Mouse (Mus musculus) myocyte (in vitro differentiated cells): ENCODE data around the gene Prcp. TPM values are rescaled to one million over a fixed set of nuclear protein-coding genes. Genes with fewer than 3 reads are reported as not detected.

Source experiments
- H3K27me3 ChIP-seq: one replicate; pipeline ENCODE4 v1.6.1; 2011; ENCODE audit not compliant: control insufficient read depth, insufficient read depth, insufficient read length
- H3K36me3 ChIP-seq: one replicate; pipeline ENCODE4 v1.6.1; 2011; ENCODE audit not compliant: control insufficient read depth, insufficient read depth
- H3K4me2 ChIP-seq: one replicate; pipeline ENCODE4 v1.6.1; 2011; ENCODE audit warnings: low read depth, control low read depth
- H3K4me3 ChIP-seq: one replicate; pipeline ENCODE4 v1.5.1; 2011; ENCODE audit warnings: mild to moderate bottlenecking, control low read depth, moderate library complexity
- H3K79me2 ChIP-seq: one replicate; pipeline ENCODE4 v1.6.1; 2011; ENCODE audit not compliant: control insufficient read depth, insufficient read depth
- H3ac ChIP-seq: one replicate; pipeline ENCODE4 v1.6.1; 2011; ENCODE audit not compliant: control insufficient read depth, insufficient read length
- CEBPB ChIP-seq: IDR thresholded peaks from 2 replicates; pipeline ENCODE4 v1.6.1; 2011; ENCODE audit warnings: mild to moderate bottlenecking, moderate library complexity; ENCODE audit not compliant: poor library complexity, insufficient read depth, severe bottlenecking
- E2F4 ChIP-seq: IDR thresholded peaks from one replicate; pipeline ENCODE4 v1.6.1; 2011; ENCODE audit warnings: mild to moderate bottlenecking, control low read depth, moderate library complexity; ENCODE audit not compliant: insufficient read depth
- MAX ChIP-seq: IDR thresholded peaks from one replicate; pipeline ENCODE4 v1.6.1; 2011; ENCODE audit warnings: low read depth, mild to moderate bottlenecking, control low read depth
- MYOD1 ChIP-seq, 3 experiments: IDR thresholded peaks; one replicate each; pipeline ENCODE4 v1.6.1; 2011; ENCODE audit warnings: control low read depth in 2 of 3, low read depth in 2 of 3, mild to moderate bottlenecking in 2 of 3, moderate library complexity in 1 of 3; ENCODE audit not compliant: insufficient read length in 2 of 3, control insufficient read depth in 1 of 3
- MYOG ChIP-seq, 3 experiments: IDR thresholded peaks; one replicate each; pipeline ENCODE4 v1.6.1; 2011; ENCODE audit warnings: control low read depth in 2 of 3, low read depth in 2 of 3, mild to moderate bottlenecking in 2 of 3; ENCODE audit not compliant: insufficient read length in 2 of 3, control insufficient read depth in 1 of 3, insufficient read depth in 1 of 3
- POLR2A ChIP-seq: IDR thresholded peaks from one replicate; pipeline ENCODE4 v1.6.1; 2011; ENCODE audit warnings: low read depth, mild to moderate bottlenecking, control low read depth, moderate library complexity; ENCODE audit not compliant: insufficient read length
- POLR2AphosphoS2 ChIP-seq: IDR thresholded peaks from one replicate; pipeline ENCODE4 v1.6.1; 2011; ENCODE audit warnings: low read depth, control low read depth; ENCODE audit not compliant: insufficient read length
- REST ChIP-seq: IDR thresholded peaks from one replicate; pipeline ENCODE4 v1.6.1; 2011; ENCODE audit warnings: mild to moderate bottlenecking, control low read depth, moderate library complexity; ENCODE audit not compliant: insufficient read depth, insufficient read length
- SRF ChIP-seq: IDR thresholded peaks from one replicate; pipeline ENCODE4 v1.6.1; 2011; ENCODE audit warnings: low read depth; ENCODE audit not compliant: control insufficient read depth, insufficient read length
- TCF12 ChIP-seq: IDR thresholded peaks from one replicate; pipeline ENCODE4 v1.6.1; 2011; ENCODE audit warnings: mild to moderate bottlenecking, control low read depth; ENCODE audit not compliant: poor library complexity, insufficient read depth, severe bottlenecking
- TCF3 ChIP-seq: IDR thresholded peaks from one replicate; pipeline ENCODE4 v1.6.1; 2011; ENCODE audit warnings: low read depth, control low read depth; ENCODE audit not compliant: insufficient read length
- USF1 ChIP-seq: IDR thresholded peaks from one replicate; pipeline ENCODE4 v1.6.1; 2011; ENCODE audit warnings: low read depth, mild to moderate bottlenecking, control low read depth, moderate library complexity
- polyA plus RNA-seq: library from polyadenylated mRNA; unstranded; fragments of >200 nt; fragmentation: generic; extraction: Trizol; gene quantifications from one replicate; pipeline ENCODE4 v1.2.1, GENCODE M21; 2012; ENCODE audit warnings: missing spikeins

The Prcp gene
- polyA plus RNA-seq, result 10.8 TPM

DNA sequence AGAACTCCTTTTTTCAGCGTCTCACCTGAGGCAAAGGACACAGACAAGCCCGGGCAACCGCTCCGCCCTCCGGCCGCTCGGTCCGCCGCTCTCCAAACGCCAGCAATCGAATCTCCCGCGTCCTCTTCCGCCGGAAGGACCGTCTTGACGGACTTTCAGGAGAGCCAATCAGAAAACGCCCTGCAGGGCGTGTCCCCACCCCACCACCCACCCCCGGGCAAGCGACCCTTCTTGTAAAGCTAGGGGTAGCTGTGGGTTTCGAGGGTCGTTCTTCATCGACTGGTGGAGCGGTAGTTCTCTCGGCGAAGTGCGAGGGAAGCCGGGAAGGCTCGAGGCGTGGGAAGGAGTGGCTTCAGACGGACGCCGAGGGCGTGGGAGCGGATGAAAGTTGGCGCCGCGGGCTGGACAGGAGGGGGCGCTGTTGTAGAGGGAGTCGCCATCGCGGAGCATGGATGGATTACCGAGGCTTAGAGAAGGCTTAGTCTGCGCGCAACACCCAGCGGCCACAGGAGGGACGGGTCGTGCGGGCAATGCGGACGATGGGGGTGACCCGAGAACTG lies at the start of gene Prcp, which contains the start of gene Ddias:
Prcp (plus strand) TSS at position 355 of the 560 bp plus-strand sequence.
Ddias (minus strand) TSS at position 132 of the 560 bp plus-strand sequence.
- H3K4me3 ChIP-seq, result peak within 1 kb of the TSS; percentile 92
- peak within 1 kb of the TSS; percentile 86 for H3K4me2 ChIP-seq
- H3K36me3 ChIP-seq, result no peaks in the 10 kb centered on the region
- no peaks in the 10 kb centered on the region for H3K79me2 ChIP-seq
- TF ChIP-seq POLR2A, result peak; percentile 55
- peak; percentile 60 for TF ChIP-seq POLR2AphosphoS2
- peak; percentile 99 for TF ChIP-seq E2F4
- TF ChIP-seq USF1, result no peak
- H3K27me3 ChIP-seq, result no peaks in the 10 kb centered on the region
- H3ac ChIP-seq, result peak within 1 kb of the TSS; percentile 39

DNA sequence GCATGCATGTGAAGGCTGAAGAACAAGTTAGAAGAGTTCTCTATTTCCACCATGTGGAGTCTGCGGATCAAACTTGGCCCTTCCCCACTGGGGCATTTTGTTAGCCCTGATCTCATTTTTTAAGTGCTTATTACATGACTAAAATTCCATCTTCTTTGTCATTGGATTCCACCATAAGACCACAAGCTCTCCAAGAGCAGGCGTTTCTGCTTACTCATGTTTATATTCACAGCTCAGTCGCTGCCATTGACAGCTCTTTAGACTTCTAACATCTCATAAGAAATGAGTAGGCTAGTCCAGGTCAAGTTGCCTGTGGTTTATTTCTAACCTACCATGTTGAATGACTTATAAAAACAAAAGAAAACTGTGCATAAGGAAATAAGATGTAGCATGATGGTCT lies 48.0 kb upstream of the Prcp start:
- TF ChIP-seq REST (no peak), MYOD1 (IDR thresholded peaks at IDR 0.05; ENCODE audit: control insufficient read depth in 1 of 3, insufficient read length in 2 of 3, low read depth in 2 of 3) (no peak), CEBPB (no peak), SRF (no peak), MYOG (IDR thresholded peaks at IDR 0.05; ENCODE audit: control insufficient read depth in 1 of 3, insufficient read depth in 1 of 3, insufficient read length in 2 of 3, low read depth in 2 of 3) (no peak), POLR2A (no peak), USF1 (no peak), MAX (no peak), TCF12 (no peak), TCF3 (no peak)
- Histone ChIP-seq H3K4me2 (no peak overlapping the region), H3ac (no peak overlapping the region), H3K36me3 (no peaks in the 10 kb centered on the region), H3K79me2 (no peaks in the 10 kb centered on the region), H3K4me3 (no peak overlapping the region), H3K27me3 (no peaks in the 10 kb centered on the region)

DNA sequence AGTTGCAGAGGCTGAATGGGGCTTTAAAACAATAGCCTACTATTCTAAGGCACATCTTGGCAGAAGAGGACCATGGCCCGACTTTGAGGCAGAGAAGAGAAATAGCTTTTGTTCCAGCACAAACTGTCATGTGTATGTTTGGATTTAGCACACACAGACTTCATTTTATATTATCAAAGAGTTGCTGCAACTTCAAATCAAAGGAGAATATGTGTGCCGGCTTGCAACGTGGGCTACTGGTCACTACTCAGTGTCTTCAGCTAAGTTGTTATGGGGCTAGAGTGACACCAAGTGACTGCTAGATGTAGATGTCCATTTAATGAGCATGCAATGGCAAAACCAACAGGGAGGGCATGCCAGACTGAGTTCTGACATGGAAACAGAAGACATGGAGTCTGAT lies 46.3 kb upstream of the Prcp start:
- H3K4me3 ChIP-seq, result no peak overlapping the region
- H3K27me3 ChIP-seq, result no peaks in the 10 kb centered on the region
- H3K36me3 ChIP-seq, result no peaks in the 10 kb centered on the region
- H3K79me2 ChIP-seq, result no peaks in the 10 kb centered on the region
- no peak overlapping the region for H3K4me2 ChIP-seq
- no peak for TF ChIP-seq REST
- no peak for TF ChIP-seq TCF12
- no peak for TF ChIP-seq MYOD1 (IDR thresholded peaks at IDR 0.05; ENCODE audit: control insufficient read depth in 1 of 3, insufficient read length in 2 of 3, low read depth in 2 of 3)
- no peak for TF ChIP-seq TCF3
- TF ChIP-seq USF1, result no peak
- no peak for TF ChIP-seq POLR2AphosphoS2
- no peak for TF ChIP-seq SRF
- no peak for TF ChIP-seq CEBPB
- TF ChIP-seq MAX, result no peak
- no peak for TF ChIP-seq MYOG (IDR thresholded peaks at IDR 0.05; ENCODE audit: control insufficient read depth in 1 of 3, insufficient read depth in 1 of 3, insufficient read length in 2 of 3, low read depth in 2 of 3)
- no peak for TF ChIP-seq POLR2A
- TF ChIP-seq E2F4, result no peak
- no peak overlapping the region for H3ac ChIP-seq

DNA sequence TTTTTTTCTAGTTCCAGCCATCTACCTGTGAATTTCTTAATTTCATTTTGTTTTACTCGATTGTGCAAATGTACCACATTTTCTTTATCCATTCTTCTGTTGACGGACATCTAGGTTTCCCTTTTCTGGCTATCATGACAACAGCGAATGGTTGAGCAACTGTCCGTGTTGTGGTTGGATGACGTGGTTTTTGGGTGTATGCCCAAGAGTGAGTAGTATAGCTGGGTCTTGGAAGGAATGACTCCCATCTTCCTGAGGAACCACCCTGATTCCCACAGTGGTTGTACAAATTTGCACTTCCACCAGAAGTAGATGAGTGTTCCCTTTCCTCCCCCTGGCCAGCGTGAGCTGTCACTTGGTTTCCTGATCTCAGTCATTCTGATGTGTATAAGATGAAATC lies 41.9 kb upstream of the Prcp start:
- H3K4me3 ChIP-seq, result no peak overlapping the region
- no peaks in the 10 kb centered on the region for H3K36me3 ChIP-seq
- no peaks in the 10 kb centered on the region for H3K27me3 ChIP-seq
- H3K79me2 ChIP-seq, result no peaks in the 10 kb centered on the region
- no peak for TF ChIP-seq USF1
- TF ChIP-seq CEBPB, result peak; percentile 76
- H3K4me2 ChIP-seq, result no peak overlapping the region
- no peak overlapping the region for H3ac ChIP-seq

DNA sequence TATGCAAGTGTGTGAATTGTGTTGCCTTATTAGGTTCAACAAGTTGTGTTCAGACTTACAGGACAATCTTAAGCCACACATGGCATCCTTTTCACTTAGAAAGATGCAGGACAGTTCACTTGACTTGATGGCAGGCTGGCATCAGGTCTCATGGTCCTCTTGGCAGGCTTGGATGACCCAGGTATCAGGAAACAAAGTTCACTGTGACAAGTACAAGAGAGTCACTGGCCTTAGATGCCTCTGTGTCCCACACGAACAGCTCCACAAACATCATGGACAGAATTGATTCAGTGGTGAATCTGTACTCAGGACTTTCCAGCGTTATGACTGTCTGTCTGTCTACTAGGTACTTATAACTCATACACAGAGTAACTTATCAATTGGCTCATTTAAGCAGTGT lies 39.9 kb upstream of the Prcp start:
- no peak overlapping the region for H3ac ChIP-seq
- no peak overlapping the region for H3K4me2 ChIP-seq
- no peak overlapping the region for H3K4me3 ChIP-seq
- H3K27me3 ChIP-seq, result no peaks in the 10 kb centered on the region
- no peak for TF ChIP-seq MAX
- TF ChIP-seq MYOD1 (IDR thresholded peaks at IDR 0.05; ENCODE audit: control insufficient read depth in 1 of 3, insufficient read length in 2 of 3, low read depth in 2 of 3), result no peak
- no peak for TF ChIP-seq TCF12
- no peak for TF ChIP-seq TCF3
- TF ChIP-seq SRF, result no peak
- TF ChIP-seq POLR2AphosphoS2, result no peak
- no peak for TF ChIP-seq E2F4
- no peak for TF ChIP-seq POLR2A
- no peak for TF ChIP-seq CEBPB
- no peak for TF ChIP-seq MYOG (IDR thresholded peaks at IDR 0.05; ENCODE audit: control insufficient read depth in 1 of 3, insufficient read depth in 1 of 3, insufficient read length in 2 of 3, low read depth in 2 of 3)
- TF ChIP-seq REST, result no peak
- H3K36me3 ChIP-seq, result no peaks in the 10 kb centered on the region
- H3K79me2 ChIP-seq, result no peaks in the 10 kb centered on the region
